Mouse (Mus musculus): ENCODE measurements around the gene Cadm1.
A peak's percentile ranks its signal among the peaks of the same experiment; 100 is the strongest.

Cadm1 gene

DNA sequence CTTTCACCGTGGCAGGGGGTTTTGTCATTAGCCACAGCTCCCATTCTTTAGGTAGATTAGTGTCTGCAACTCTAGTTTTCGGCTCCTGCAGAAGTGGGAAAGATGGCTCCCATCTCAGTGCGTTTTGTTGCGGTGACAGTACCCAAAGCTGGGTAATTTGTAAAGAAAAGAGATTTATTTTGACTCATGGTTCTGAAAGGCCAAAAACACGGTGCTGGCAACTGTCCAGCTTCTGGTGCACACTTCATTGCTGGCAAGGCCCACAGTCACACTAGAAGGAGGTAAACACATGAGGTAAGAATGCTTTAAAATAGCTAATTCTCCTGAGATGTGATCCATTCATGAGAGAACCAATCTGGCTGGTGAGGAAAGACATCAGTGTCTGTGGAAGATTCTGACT lies 18.9 kb downstream of the Cadm1 start:
- DNase-seq (ENCODE audit: low spot score in 2 of 2) = no peak

GRCm38 (mm10) chr9:47552960-47553575 lies 23.1 kb downstream of the Cadm1 start:
- no peak for DNase-seq (ENCODE audit: low spot score in 2 of 2)

DNA sequence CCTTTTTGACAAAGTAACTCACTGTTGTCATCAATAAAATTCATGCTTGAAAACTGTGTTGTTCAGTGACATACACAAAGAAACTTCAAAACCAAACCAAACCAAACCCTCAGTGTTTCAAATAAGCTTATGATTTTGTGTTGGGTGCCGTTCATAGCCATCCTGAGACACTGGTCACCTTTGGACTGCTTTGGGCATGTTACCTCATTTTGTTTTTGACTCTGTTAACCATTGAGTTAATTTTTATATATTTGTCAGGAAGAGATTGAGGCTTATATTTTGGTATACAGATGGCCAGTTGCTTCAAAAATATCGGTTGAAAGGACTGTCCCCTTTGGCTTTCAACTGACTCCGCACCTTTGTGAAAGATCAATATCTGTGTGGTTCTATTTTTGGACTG lies 30.8 kb downstream of the Cadm1 start:
- no peak for DNase-seq (ENCODE audit: low spot score in 2 of 2)

DNA sequence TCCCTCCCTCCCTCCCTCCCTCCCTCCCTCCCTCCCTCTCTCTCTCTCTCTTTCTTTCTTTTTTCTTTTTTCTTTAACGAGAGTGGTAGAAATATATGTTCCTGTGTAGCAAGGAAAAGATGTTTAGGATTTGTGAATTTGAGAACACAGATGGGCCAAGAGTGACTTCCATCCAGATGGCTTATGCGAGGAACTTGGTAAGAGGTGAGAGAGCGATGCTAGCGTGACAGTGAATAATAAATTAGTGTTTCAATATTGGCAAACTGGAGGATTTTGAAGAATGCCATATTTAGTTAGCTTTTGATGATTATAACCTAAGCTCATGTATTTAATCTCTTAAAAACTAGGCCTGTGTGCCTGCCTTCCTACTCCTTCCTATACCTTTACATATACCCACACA lies 31.6 kb downstream of the Cadm1 start:
- no peak for DNase-seq (ENCODE audit: low spot score in 2 of 2)

DNA sequence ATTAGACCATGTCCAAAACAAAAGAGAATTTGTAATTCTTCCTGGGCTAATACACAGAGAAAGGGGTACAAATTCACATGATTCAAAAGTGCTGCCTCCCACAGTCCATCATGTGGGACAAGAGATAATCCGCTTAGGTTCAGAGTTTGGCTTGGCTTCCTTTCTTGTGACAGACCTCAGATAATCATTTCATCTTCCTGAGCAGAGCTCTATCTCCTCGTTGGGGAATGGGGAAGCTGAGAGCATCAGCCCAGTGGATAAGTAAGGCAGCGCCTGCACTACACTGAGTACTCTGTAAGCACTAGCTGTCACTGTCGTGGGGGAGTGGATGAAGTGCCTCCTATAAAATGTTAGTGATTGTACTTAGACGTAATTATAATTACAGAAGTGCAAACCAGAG lies 35.1 kb downstream of the Cadm1 start:
- DNase-seq (ENCODE audit: low spot score in 2 of 2) = no peak

GRCm38 (mm10) chr9:47567873-47568272 lies 37.9 kb downstream of the Cadm1 start:
- DNase-seq (ENCODE audit: low spot score in 2 of 2) = no peak

- no peak for DNase-seq (ENCODE audit: low spot score in 2 of 2)
Measured at GRCm38 (mm10) chr9:47570184-47570583, 40.2 kb downstream of the Cadm1 start.

DNA sequence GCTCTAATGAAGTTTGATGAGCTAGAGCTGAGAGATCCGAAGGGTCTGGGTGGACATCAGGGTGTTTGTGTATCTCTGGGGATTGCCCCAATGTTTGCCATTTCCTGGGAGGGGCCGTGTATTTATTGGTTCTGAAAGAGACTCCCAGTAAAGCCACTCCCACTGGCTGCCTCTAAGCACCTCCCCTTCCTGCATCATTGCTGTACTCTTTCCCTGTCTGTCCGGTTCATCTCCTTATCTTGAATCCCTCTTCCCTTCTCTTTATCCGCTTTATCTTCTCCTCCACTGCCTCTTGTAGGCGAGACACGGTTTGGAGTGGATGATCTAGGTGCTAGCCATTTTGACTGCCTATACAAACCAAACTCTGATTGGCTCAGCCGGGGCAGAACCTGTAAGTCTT lies 41.5 kb downstream of the Cadm1 start:
- no peak for DNase-seq (ENCODE audit: low spot score in 2 of 2)

GRCm38 (mm10) chr9:47572132-47572531 lies 42.2 kb downstream of the Cadm1 start:
- DNase-seq (ENCODE audit: low spot score in 2 of 2) = no peak

GRCm38 (mm10) chr9:47573456-47573855 lies 43.5 kb downstream of the Cadm1 start:
- no peak for DNase-seq (ENCODE audit: low spot score in 2 of 2)

DNA sequence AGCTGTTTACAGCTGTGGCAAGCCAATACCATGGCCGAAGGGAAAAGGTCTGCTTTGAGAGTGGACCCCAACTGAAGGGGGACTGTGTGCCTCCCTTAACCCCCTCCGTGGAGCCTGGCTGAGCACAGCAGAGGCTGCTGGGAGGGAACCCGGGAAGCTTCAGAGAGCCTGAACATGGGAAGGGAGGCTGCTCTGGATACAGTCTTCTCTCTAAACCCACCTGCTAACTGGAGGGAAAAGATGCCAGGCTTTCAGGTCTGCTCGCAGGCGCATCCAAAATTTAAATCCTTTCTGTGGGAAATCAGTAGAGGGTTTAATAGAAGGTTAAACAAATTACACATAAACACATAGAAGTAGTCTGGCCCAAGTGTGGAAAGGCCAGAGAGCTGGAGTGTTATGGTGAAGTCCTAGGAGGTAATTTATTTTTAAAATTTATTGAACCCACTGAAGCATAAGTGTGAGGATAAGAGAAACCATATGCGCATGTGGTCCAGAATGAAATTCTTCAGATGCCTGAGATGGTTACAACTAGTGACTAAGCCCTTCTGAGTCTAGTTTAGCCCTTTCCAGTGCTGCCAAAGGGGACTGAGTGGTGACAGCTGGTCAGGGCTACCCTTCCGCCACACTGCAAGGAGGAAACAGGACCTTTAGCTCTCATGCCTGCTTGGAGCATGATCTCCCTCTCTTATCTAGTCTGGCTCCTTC lies 44.9 kb downstream of the Cadm1 start:
- no peak for DNase-seq (ENCODE audit: low spot score in 2 of 2)

DNA sequence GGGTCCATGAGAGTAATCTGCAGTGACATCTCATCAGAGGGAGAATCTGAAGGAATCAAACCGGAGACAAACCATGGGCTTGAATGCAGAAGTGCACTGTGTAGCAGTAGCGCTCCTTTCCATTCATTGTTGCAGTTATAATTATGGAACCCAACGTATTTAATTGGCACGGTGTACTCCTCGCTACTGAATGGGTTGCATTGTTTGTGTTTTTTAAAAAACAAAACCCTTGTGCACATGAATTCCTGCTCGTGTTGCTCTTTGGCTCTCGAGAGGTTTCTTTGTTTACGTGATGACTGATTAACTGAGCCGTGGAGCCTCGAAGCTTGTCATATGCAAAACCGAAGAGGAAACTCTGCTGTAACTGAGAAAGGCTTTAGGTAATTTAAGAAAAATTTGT lies 45.8 kb downstream of the Cadm1 start:
- no peak for DNase-seq (ENCODE audit: low spot score in 2 of 2)

GRCm38 (mm10) chr9:47579464-47579863 lies 49.5 kb downstream of the Cadm1 start:
- DNase-seq (ENCODE audit: low spot score in 2 of 2) = no peak

- no peak for DNase-seq (ENCODE audit: low spot score in 2 of 2)
Measured at GRCm38 (mm10) chr9:47581576-47582365, 51.8 kb downstream of the Cadm1 start.

DNA sequence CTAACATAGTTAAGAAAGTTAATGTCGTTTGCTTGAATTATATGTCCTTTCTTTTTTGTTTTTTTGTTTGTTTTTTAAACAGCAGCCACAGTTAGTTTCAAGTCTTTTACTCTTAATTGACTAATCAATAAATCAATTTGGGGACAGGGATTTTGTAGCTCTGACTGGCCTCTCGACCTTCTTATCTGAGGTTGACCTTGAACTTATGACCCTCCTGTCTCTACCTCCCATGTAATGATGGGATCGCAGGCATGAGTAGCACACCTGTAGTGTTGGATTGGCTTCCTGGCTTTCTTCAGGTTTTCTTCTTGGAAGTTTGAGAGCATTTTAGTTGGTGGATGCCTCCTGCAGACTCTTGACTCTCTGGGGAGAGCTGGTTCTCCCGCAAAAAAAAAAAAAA lies 53.3 kb downstream of the Cadm1 start:
- DNase-seq (ENCODE audit: low spot score in 2 of 2) = no peak

DNA sequence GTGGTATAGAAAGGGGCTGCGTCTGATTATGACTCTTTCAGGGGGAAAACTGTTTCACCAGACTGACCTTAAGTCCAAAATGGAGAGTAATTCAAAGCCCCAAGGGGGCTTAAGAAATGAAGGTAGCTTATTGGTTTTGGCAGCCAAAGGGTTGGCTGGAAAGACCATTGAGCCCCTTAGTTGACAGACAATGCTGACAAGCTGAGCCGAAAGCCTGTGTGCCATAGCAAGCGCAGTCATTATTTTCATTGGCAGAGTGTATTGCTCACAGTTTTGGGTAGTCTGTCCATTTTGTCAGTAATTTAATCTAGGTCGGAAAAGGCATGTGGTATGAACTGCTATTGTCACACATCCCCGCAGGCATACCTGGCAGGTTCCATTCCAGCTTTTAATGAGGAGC lies 56.2 kb downstream of the Cadm1 start:
- no peak for DNase-seq (ENCODE audit: low spot score in 2 of 2)

DNA sequence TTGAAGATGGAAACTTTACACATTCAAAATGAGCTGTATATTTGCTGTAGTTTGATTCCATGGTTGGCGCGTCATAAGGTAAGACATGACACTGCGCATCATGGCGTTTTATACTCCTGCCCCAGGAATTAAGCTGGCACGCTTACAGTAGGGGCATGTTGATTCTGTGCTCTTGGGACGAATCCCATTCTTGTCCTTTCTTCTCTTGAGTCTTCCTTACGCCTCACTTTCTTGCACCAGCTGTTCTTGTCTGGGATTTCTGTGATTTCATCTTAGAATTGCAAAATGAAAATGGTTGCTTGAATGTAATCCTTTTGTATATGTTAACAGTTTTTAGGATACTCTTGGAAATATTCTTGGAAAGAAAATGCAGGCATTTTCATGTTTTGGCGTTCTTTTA lies 56.9 kb downstream of the Cadm1 start:
- DNase-seq (ENCODE audit: low spot score in 2 of 2) = no peak

DNA sequence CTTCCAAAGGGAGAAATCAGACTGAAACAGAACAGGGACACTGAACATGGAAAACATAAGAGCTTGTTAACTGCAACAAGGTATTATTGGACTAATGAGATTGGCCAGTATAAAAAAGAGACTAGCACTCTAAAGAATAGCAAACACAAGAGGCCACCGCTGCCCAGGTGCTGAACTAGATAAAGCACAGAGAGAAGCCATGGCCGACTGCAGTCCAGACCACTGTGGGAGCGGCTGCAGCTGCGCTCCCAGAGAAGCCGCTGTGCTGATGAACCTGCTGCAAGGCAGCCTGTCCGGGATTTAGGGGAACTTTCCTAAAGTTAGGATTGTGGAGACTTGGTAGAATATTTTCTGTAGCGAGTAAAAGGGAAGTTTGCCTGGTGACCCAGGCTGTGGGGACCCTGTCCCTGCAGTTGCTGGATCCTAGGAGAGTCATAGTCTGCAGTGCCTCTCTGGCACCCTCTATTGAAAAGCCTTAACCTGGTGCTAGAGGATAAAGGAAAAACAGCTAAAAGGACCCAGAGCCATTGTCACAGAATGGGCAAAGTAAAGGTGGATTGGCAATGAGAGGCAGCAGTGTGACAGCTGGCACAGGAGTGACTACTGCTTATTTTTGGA lies 57.7 kb downstream of the Cadm1 start:
- peak in 1 of 2 experiments; percentile 24 for DNase-seq (ENCODE audit: low spot score in 2 of 2)

GRCm38 (mm10) chr9:47589832-47590231 lies 59.9 kb downstream of the Cadm1 start:
- no peak for DNase-seq (ENCODE audit: low spot score in 2 of 2)

- DNase-seq (ENCODE audit: low spot score in 2 of 2) = no peak
Measured at GRCm38 (mm10) chr9:47601541-47601940, 71.6 kb downstream of the Cadm1 start.

GRCm38 (mm10) chr9:47603971-47604370 lies 74.0 kb downstream of the Cadm1 start:
- DNase-seq (ENCODE audit: low spot score in 2 of 2) = no peak

- no peak for DNase-seq (ENCODE audit: low spot score in 2 of 2)
Measured at GRCm38 (mm10) chr9:47605628-47606027, 75.7 kb downstream of the Cadm1 start.

DNA sequence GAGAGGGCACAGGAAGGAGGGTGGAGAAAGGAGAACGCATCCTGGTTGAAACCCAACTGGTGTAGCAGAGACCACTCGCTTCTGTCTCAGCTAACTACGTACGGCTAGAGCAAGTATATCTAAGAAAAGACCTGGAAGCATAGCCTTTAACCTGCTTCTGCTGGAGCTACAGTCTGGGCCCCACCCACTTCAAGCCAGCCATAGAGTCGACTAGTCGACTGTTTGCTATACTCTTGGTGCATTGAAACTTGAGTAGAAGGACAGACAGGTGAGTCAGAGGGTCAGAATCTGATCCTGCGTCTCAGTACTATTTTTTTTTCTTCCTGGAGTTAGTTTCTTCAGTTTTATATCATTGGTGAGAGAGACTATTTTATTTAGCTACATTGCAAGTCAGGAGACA lies 78.5 kb downstream of the Cadm1 start:
- DNase-seq (ENCODE audit: low spot score in 2 of 2) = no peak

All from thymus, postnatal 10 days (tissue).